Mouse (Mus musculus) ovary, postnatal 36 days (tissue): ENCODE measurements around the gene Alb.

Experiments used
- DNase-seq: peaks from one replicate; pipeline ENCODE4 v3.0.0; 2022; ENCODE audit warnings: low spot score, mixed read lengths

Alb gene

DNA sequence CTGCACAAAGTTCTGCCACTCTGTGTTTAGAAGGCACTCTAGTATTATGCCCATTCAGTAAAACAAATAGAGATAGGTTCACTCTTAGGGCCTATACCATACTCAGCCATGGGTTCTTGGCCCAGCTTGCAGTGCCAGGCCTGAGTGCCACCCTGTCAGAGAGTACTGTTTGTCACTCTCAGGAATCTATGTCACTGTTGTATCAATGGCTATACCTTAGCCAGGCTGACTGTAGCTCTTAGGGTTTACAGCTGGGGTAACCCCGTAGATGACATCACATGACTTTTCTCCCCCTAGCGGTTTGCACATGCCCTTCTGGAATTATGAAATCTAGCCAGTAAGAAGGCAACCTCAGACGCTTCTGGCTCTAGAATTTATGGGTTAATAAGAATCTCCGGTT, 33.6 kb downstream of the Alb start:
- DNase-seq, result no peak

DNA sequence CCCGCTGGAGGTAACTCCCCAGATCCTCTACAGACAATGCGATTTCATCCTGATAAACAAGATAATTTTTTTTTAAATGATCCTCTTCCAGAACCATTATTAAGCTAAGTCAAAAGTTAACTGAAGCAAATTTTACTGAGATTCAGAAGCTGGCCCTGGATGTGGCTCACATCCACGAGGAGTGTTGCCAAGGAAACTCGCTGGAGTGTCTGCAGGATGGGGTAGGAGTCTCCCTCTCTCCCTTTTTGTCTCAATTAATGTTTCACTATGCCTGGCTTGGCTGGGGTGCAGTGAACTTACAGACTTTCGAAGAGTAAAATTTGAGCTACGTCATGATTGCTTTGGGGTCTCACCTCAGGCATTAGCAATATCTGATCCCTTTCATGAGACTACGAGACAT, 38.8 kb downstream of the Alb start:
- no peak for DNase-seq

DNA sequence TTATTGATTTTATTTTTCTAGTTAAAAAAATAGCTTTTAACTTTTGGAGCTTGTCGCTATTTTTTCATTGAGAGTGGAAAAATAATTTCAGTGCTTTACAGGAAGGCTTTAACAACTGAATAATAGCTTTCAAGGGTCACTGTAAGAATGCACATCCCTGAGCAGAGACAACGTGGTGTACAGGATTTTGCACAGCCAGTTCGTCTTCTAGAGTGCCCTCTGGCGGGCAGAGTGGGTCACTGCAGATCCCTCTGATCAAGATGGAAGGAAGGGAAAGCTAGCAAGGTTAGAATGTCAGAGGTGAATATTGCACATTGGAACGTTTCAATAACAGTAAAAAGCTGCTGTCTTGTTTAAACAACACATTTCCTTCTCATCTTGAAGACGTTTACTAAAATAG, 40.0 kb downstream of the Alb start:
- DNase-seq, result peak; percentile 73

DNA sequence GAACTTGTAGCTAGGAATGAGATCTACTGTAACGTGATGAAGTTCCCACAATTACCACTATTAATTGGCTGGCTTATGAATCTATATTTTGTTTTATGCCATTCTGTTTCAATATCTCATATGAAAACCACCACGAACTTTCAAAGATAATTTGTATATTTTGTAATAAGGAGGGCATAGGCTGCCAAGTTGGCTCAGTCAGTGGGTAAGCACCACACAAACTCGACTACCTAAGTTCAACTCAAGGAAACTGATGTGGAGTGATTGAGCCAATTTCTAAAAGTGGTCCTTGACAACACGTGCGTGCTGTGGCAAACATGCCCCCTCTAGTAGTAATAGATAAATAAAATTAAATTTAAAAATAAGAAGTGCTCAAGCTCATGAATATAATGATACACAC, 41.1 kb downstream of the Alb start:
- no peak for DNase-seq

DNA sequence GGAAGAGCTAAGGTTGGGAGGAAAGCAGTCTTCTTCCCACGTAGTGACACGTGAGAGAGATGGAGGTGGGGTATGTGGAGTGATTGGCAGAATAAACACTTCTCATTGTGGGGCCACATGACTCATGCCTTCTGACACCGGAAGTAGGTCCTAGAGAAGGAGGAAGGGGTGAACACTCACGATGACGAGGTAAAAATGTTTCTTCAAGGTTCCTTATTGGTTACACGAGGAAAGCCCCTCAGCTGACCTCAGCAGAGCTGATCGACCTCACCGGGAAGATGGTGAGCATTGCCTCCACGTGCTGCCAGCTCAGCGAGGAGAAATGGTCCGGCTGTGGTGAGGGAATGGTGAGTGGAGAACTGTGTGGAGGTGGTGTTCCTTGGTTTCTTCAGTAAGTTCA, 44.0 kb downstream of the Alb start:
- DNase-seq, result no peak

DNA sequence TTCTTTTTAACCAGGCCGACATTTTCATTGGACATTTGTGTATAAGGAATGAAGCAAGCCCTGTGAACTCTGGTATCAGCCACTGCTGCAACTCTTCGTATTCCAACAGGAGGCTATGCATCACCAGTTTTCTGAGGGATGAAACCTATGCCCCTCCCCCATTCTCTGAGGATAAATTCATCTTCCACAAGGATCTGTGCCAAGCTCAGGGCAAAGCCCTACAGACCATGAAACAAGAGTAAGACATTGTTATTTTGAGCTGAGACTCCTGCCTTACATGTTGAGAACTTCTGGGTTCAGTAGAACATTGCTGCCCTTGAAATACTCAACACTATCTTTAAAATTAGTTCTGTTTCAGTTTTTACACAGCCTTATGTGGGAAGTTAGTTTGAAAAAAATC, 45.8 kb downstream of the Alb start:
- DNase-seq, result no peak

DNA sequence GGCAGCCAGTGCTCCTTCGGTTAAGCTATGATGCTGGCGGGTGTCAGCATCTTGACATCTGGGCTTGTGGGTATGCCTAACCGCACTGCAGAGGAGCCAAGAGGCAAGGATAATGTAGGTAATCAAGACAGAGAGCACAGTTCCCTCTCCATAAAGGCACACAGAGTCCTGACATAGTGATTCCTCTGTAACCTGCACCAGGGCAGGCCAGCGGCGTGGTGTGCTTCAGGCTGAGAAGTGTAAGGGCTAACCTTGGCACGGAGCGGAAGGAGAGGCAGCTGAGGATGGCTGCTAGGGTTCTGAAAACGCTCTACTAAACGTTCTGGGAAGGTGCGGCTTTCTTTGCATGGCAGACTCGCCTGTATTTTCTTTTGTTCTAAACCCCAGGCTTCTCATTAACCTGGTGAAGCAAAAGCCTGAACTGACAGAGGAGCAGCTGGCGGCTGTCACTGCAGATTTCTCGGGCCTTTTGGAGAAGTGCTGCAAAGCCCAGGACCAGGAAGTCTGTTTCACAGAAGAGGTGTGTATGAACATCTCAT, 46.8 kb downstream of the Alb start:
- DNase-seq, result no peak

DNA sequence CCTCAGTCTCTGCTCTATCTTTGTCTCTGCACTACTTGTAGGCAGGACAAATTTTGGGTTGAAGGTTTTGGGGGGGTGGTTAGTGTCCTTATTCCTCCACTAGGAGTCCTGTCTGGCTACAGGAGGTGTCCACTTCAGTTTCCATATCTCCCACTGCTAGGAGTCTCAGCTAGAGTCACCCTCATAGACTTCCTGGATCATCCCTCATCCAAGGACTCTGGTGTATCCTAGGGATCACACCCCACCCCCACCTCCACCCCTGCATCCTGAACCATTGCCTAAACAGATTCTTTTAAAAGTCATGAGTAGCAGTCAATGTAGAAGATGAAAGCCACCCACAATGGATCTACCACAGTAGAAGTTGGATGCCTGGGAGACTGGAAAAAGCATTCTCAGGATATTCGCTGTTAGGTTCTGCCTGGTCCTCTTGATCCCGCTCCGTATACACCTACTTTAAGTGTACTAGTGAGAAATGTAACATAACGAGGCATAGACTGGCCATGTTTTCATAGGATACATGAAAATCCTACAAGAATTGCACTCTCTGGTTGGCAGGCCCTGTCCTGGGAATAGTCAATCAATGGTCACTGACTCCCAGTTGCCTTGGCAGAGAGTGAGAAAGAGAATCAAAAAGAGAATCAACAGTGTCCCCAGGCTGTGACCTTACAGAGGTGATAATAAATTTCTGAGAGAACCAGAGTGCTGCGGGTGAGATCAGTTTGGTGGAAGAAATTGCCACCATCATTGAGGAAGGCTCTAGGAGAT, 49.3 kb downstream of the Alb start:
- no peak for DNase-seq

DNA sequence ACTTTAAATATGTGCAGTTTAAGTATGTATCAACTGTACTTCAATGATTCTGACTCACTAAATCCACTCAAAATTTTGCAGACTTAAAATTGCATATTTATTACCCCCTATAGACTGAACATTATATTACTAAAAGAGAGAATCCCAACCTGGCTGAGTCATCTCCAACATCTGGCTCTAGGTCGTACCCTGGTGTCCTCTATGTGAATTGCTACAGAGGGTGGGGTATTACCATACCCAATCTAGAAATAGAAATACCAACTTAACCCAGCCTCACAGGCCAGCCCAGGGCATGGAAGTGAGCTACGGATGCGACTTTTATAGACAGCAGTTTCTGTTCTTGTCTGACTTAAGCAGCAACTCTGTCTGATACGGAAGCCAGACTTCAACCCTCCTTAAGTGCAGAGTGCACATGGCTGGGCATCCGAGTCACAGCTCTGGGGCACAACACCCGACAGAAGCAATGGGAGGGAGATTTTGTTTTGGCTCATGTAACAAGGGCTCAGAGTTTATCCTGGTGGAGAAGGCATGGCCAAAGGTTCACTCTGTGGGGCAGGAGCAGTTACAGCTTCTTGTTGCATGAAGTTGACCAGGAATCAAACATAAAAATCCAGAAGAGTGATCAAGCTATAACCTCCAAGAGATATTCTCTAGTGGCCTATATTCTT, 51.7 kb downstream of the Alb start:
- DNase-seq, result no peak

DNA sequence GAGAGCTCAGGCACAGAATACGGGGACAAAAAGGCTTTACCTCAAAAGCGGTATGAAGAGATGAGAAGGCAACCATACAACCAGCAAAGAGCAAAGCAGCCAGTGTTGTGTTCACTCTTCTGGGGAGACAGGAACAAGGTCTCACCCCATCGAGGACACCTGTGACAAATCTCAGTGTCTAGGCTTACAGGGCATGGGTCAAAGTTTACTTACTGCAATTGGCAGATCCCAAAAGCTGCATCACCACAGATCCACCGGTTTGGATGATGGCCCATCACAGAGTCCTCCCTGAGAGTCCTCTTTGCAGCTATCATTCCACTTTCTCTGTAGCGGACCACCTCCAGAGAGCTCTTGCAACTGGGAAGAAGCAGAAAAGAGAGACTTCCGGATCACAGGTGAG, 54.9 kb downstream of the Alb start:
- DNase-seq, result no peak

DNA sequence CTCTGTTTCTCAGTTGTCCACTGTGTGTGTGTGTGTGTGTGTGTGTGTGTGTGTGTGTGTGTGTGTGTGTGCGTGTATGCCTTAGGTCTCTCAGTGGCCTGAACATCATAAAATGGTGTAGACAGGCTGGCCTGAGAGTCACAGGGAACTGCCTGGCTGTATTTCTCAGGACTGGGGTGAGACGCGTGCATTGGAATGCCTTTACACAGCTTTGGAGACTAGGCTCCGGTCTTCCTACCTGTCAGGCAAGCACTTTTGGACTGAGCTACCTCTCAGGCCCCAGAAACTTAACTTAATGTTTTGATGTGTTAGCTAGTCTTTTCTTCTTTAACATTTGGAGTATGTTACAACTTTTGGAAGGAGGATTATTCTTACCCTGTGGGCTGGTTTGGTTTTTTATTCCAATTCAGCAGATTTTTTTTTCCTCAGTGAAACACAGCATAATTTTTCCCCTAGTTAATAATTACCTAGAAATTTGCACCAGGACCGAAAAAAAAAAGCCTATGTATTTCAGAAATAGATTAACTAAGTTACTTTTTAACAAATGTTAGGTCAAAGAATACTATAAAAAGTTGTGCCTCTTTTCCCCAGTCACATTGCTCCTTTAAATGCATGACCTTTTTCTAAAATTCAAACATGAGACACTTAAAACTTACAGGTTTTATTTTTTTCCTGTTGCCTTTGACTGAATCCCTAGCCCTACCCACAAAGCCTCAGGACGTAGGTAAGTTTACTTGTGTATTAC, 57.8 kb downstream of the Alb start, which contains the start of gene Afm:
Gene Afm, plus strand, starts transcription at position 577 of the 745 bp plus-strand sequence.
- DNase-seq, result no peak
